Mouse (Mus musculus) inflammation-experienced regulatory T-cells, adult 6 months (primary cell): ENCODE measurements around the gene Sema4d. TPM values are rescaled to one million over a fixed set of nuclear protein-coding genes. Genes with fewer than 3 reads are reported as not detected.
"Not testable (repeated sequence)": the region's sequence is repeated elsewhere in the genome, so short reads cannot be mapped to it uniquely, and the experiment has no call there.

ENCODE experiments used
- ATAC-seq: one replicate; pipeline ENCODE4 v1.8.0; 2017
- polyA plus RNA-seq, 3 experiments: library from polyadenylated mRNA; unstranded; fragments of 100-300 nt; shearing (Covaris generic); gene quantifications; one replicate each; pipeline ENCODE4 v1.2.1; 2017

Sema4d gene
- polyA plus RNA-seq, 3 experiments from 2014 or later, result 111 to 154 (median 126) TPM

DNA sequence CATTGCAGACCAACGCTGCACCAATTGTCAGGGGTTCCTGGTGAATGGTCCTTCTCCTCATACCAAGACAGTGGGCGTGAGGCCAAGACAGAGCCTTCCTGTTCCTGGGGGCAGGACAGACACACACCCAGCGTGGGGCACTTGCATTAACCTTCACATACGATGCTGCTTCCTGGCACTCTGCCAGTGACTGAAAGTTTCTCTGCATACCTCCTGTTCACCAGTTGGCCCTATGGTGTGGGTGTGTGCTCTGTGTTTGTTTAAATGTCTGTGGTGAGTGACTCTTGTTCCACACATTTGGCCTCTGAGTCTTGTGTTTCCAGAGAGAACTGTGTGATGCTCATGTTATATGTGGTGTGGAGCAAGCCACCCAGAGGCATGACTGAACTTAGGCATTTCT lies 116.9 kb downstream of the Sema4d start:
- peak; percentile 55 for ATAC-seq

DNA sequence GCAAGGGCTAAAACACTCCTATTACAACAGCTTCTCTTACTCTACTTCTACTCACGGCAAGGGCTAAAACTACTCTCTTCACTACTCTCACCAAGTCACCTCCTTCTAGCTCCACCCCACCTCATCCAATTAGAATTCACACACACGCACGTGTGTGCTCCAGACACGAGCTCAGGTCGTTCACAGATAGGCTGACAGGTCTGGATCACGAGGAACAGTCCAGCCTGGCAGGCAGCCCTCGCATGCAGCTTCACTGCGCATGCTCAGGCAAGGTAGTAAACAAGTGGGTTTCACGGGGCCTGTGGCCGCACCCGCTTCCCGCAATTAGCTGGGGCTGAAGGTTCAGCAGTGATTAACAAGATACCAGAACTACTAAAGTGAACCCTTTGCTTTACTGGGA lies 125.4 kb downstream of the Sema4d start:
- not testable (repeated sequence) for ATAC-seq

DNA sequence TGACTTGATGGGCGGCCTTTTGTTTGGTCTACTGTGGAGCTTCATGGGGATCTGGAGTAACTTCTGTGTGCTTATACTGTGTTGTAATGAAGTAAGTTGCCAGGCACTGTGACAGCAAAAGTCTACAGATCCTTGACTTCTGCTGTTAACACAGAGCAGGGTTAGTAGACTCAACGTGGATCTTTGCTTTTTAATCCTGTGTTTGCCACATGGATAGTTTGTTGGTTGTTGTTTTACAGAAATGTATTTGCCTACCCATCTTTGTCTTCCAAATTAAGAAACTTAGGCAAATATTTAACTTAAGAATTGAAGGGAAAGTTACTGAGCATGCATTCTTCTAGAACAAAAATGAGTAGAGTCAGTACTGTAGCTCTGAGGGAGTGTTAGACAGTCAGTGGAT lies 130.0 kb downstream of the Sema4d start:
- no peak for ATAC-seq

DNA sequence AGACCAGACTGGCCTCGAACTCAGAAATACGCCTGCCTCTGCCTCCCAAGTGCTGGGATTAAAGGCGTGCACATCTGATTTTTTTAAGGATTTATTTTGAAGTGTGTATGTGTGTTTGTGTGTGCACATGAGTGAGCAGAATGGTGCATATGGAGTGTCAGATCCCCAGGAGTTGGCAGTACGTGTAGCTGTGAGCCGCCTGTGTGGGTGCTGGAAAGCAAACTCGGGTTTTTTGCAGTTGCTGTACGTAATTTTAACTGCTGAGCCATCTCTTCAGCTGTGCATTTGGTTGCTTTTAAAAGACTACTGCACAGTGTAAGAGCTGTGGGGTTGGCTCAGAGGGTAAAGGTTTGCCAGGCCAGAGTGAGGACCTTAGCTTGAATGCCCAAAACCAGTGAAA lies 134.0 kb downstream of the Sema4d start:
- no peak for ATAC-seq

DNA sequence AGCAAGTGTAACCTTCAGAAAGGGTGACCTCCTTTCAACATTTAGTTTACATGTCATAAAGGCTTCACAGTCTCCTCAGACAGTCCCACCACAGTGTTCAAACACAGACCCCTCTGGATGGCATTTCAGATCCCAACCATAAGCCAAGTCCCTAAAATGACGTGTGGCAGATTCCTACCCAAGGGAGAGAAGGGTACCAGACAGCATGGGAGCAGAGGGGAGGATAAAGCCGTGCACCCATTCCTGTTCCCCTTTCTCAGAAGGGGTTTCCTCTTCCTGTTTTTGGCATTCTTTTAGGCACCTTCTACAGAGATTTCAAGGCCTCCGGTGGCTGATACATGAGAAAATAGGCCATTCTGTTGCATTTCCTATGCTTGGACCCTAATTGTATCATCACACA lies 135.5 kb downstream of the Sema4d start:
- no peak for ATAC-seq

DNA sequence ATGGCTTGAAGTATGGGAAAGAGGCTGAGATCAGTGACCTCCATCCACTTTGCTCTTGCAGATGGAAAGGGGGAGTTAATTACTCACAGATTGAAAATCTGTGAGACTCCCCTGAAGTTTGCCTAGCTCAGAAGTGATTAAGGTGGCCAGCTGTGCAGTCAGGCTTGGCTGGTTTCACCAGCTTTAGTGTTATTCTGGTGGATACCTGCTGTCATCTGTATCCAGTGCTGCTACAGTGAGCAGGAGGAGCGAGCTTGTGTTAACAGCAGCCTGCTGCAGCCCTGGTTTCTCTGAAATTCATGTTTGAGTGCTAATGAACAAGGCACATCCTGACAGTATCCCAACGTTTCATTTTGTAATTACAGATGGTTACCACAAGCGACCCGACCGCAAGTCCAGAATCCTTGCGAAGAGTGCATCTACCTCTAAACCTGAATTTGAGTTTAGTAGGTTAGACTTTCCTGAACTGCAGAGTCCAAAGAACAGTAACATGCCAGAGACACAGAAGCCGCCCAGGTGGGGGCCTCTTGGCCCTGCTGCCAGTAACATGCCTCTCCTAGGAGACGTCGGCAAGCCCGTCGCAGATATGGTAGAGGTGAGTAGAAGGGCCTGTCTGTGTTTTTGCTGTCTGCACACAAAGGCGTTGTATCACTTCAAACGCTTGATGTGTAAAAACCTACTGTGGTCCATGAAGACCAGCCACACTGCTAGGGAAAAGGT lies 136.9 kb downstream of the Sema4d start:
- ATAC-seq, result no peak

DNA sequence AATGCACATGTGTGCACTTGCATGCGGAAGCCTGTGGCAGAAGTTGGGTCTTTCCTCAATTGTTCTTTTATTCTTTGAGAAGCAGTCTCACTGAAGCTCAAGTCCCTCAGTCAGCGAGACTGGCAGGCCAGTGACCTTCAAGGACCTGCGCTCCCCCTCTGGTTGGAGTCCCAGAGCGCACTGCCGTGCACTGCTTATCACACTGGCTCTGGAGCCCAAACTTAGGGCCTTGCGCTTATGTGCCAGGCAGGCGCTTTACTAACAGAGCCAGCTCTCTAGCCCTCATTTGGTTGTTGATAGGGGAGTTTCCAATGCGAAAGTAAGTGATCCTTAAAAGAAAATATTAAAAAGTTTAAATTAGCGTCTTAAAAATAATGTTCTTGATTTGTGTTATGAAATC lies 139.6 kb downstream of the Sema4d start:
- ATAC-seq, result no peak

DNA sequence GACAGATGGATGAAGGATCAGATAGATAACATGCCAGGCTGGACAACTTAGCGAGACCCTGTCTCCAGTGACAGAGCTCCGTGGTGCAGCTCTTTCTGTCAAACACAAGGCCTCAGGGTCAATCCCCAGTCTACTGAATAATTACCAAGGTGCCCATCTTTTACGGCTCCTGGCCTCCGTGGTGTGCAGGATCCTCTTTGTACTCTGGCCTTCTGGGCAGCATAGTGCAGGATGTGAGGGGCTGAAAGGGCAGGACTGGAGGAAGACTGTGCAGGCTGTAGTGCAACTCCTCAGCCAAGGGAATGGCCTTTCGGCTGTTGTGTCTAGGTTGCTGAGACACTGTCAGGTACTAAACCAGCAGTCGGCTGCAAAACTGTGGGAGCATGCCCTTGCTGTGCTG lies 140.4 kb downstream of the Sema4d start:
- ATAC-seq, result no peak

DNA sequence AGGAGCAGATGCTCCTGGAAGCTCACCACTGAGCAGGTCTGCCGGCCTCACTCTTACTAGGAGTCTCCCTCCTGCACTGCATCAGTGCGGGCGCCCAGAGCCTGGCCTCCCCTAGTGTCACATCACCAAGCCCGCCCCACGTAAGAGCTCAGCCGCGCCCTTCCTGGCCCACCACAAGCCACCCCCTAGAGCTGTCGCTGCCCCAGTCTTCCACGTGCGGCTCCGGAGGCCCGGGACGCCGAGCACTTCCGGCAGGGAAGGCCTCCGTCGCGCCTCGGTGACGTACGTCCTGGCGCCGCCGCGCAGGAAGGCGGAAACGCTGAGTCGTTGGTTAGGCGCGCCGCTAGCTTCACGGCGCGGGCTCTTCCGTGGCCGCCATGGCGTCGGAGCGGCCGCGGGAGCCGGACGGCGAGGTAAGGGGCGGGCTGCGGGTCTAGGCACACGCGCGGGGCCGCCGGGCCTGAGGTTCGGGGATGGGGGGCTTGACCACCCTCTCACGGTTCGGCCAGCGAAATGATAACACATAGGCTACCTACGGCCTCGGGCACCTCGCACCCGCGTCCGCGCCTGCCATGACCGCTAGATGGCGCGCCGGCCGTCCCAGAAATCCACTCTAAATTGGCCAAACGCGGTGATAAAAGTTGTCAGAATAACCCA lies 142.0 kb downstream of the Sema4d start, which contains the start of gene Secisbp2:
TSS of gene Secisbp2 (plus strand) at position 290 of the 657 bp plus-strand sequence.
- ATAC-seq, result peak; percentile 96

DNA sequence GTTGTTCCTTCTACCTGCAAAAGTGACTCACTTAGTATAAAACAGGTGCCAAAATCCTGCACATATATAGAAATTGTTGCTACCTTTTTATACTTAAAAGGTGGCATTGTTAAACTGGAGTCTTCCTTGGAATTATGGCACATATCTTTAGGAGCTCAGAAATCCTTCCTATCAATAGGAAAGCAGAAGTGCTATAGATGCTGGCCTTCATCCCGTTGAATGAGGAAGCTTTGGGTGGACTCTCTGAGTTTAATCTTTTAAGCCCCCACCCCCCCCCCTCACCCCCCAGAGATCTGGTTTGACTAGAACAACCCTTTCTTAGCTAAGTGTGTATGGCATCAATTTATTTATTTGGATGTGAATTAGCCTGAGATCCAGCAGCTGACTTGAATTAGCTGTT lies 143.8 kb downstream of the Sema4d start:
- ATAC-seq, result no peak

DNA sequence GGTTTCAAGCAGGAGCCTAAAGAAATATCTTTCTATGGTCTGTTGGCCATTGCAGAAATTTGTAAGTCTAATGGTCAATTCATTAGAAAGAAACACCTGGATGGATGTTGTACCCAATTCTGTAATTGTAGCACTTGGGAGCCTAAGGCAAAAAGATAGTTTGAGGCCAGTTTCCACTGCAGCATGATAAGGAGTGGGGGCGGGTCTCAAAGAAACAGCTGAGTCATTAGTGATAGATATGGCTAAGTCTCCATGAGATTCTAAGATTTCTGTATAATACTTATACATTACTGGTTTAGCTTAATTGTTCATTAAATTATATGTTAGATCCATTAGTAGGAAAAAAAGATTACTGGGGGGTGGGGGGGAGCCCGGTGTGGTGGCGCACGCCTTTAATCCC lies 145.3 kb downstream of the Sema4d start:
- no peak for ATAC-seq

DNA sequence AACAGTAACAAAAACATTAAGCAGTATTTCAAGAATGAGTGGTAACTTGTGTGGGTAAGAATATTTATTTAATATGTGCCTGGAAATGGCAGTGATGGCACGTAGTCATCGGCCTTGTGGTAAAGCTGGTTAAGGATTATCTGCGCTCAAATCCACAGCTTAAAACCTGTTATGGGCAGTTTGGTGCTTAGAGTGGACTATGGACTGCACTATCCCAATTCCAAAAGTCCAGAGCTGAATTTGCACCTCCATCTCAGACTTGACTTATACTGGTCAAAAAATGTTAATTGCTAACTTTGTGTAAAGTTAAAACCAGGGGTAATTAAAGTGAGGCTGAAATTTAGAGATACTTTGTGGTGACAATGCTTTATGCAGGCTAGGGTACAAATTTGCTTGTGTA lies 145.8 kb downstream of the Sema4d start:
- ATAC-seq, result no peak

DNA sequence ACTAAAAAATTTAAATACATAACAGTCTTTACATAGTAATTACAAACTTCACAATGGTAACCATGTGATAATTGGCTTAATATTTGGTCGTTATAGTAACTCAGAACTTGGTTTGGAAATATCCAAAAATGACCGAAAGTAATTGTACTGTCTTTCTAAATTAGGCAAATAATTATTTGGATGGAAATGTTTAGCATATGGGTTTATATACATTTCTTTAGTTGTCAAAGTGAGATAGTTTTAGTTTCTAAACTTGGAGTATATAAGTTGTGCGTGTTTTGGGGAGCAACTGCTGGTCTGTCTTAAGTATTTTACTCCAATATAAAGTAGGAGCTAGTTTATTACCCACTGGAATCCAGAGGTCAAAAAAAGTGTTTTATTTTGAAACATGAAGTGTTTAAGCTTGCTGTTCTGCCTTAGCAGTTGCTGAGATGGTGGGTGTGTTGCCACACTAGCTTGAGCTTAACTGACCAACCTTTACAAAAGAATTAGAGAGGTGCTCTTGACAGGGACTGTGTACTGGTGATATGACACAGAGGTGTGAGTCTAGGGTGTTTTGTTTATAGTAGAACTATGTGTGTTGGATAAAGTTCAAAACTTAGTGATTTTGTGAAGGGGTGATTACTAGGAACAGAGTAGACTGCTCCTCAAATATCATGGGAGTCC lies 147.1 kb downstream of the Sema4d start:
- no peak for ATAC-seq

DNA sequence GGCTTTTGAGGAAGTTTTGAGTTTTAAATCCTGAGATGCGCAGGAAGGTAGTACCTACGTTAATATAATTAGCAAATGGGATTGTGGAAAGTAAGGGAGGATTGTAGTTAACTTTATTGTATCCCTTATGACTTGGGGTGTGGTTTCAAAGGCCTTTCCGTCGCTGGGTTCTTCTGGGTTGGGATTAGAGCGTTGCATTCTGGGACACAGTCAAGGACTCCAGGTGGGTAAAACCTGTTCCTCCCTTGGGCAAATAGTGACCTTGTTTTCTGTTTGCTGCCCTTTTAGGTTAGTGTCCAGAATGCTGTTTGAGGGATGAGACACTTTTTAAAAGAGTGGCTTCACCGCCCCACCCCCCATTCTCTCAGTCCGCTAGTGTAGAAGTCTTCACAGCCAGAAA lies 147.7 kb downstream of the Sema4d start:
- ATAC-seq, result no peak

DNA sequence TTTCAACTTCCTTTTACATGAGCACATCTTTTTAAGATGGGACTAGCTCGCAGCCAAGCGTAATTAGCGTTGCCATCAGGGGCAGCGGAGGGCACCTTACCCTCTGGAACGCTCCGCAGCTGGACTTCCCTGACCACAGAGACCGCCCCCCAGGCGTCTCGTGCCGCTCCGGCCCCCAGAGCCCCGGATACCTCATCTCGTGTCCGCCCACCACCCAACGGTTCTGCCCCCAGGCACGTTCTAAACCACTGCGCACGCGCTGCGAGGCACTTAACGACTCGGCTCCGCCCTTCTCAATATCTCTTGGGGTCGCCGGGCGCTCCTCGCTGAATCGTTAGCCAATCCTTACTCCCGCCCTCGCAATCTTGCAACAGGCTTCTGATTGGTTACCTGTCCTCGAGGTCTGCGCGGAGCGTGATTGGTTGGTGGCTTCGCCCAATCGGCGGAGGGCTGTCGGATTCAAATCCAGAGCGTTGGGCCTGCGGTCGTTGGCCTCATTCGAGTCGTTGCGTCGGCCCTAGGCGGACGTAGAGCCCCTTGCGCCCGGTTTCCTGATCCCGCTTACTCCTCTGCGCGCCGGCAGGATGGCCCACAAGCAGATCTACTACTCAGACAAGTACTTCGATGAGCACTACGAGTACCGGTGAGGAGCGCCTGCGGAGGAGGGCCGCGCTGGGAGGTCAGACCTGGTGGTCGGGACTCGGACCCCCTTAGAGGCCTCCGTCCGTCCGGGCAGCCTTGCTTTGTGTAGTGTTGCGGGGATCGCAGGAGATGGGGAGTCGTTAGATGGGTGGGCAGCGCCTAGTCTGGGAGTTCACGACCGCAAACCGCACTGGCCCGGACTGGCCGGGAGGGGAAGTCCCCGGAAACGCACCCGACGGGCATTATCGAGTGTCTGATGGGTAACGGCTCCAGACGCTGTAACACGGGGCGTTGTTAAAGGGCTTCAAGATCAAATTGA lies 148.4 kb downstream of the Sema4d start, which contains the start of gene Cks2:
TSS of gene Cks2 (plus strand) at position 404 of the 961 bp plus-strand sequence.
- peak; percentile 97 for ATAC-seq

DNA sequence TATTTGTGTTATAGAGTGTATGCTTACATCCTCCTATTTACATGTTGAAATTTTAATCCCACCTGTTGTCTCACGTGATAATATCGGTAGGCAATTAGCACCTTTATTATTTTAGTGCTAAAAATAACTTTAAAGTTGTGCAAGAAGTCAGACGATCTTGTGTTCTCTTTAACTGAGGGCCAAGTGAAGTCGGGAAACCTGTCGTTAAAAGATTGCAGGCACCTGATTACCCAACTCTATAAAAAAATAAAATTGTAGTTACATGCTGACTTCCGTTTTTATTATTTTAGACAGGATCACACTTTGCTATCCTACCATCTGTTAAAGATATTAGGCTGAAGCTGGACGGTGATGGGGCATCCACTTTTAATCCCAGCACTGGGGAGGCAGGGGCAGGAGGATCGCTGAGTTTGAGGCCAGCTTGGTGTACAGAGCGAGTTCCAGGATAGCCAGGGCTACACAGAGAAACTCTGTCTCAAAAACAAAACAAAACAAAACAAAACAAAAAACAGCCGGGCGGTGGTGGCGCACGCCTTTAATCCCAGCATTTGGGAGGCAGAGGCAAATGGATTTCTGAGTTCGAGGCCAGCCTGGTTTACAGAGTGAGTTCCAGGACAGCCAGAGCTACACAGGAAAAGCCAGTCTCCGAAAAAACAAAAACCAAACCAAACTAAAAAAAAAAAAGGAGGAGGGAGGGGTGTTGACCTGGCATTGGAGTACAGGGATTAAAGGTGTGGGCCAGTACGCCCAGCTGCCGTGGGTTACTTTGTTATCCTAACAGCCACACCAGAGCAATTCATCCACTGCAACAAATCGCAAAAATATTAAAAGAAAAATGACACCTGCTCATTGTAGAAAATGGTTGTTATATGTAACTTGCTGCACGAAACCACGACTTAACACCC lies 149.4 kb downstream of the Sema4d start:
- ATAC-seq, result no peak

DNA sequence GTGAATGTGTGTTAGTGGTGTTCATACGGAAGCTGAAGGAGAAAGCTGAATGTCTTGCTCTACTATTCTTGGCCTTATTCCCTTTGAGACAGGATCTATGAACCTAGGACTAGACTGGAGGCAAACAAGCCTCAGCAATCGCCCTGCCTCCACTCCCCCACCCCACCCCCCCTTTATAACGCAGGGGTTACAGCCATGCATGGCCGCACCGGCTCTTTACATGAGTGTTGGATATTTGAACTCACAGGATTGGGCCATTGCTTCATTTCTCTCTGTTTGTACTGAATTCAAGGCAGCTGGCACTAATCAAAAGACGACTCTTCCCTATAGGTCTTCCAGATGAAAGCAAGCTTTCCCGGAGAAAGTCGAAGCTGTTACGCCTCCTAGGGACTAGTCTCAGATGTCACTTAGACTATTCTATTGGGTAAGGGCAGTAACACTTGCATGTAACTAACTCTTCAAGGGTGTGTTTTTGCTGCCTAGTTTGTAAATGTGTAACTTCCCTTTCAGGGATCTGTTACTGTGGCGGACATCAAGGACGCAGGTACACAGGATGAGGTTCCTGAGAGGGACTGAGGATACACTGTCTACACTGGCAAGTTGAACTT lies 151.3 kb downstream of the Sema4d start:
- ATAC-seq, result no peak

DNA sequence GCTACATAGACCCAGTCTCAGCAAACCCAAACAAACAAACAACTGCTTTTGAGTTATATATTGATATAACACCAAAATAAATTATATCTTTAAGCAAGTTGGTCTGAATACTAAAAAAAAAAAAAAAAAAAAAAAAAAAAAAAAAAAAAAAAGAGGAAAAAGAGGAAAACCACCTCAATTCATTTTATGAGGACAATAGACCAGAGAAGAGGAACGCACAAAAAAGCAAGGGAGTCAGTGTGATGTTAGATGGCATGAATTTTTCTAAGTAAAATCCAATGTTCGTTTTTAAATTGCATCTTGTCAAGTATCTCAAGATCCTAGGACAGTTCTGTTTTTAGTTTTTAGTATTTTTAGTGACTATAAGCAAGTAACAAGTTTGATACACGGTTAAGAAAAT lies 152.1 kb downstream of the Sema4d start:
- ATAC-seq, result no peak

DNA sequence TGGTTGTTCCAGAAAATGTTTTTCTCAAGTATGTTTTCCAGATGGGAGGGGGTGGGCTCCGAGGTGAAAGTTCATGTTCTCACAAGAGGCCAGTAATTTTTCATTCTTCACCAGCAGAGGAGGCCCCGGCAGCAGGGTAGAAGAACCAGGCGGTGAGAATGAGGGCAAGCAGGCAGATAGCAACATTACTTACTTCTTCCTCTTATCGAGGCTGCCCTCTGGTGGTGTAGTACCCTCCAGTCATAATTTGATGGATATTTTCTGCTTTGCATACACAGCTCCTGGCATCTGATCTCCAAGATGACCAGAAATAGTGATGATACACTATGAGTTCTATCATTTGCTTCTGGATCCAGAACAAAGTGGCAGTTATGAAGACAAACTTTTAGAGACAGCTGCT lies 154.6 kb downstream of the Sema4d start:
- ATAC-seq, result no peak
